Mouse (Mus musculus) CH12F3 (cell line): ENCODE measurements around the gene Gm973.

Source experiments
- in situ Hi-C: fragments of 300-500 bp; cut with MboI; formaldehyde crosslinking; loops from 2 replicates; pipeline ENCODE4 v1.14.3; 2020; ENCODE audit warnings: low sequenced_read_pairs

Gm973 gene

DNA sequence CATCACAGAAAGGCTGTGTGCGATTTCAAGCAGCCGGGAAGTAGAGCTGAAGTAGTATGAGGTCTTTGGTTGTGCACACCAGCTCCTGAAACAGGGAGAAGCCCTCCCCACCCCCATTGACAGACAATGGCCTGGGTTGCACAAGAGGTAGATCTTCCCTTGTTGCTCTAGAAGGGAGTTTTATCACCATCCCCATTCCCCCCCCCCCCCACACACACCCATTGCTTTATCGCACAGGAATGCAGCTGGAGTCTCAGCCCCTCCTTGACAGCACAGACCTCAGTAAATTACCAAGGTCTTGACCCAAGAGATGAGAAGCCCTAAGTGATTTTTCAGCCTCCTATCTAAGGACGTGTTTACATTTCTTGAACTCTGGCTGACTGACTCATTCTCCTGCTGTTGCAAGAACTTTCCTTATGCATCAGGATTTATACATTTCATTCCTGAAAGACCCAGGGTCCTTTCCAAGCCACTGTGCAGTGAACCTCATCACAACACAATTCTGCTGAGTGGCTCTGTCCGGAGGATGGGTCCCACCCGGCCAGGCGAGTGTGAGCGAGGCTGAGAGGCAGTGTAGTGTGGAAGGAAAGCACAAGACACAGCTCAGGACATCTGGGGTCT is 64.2 kb downstream of the Gm973 start:
- in situ Hi-C loops = no loop called here

- in situ Hi-C loops = no loop called here
Observed at GRCm38 (mm10) chr1:59580880-59581279, 64.8 kb downstream of the Gm973 start.

GRCm38 (mm10) chr1:59584656-59585410 is 68.8 kb downstream of the Gm973 start:
- in situ Hi-C loops = no loop called here

GRCm38 (mm10) chr1:59589271-59589670 is 73.2 kb downstream of the Gm973 start:
- in situ Hi-C loops = no loop called here

DNA sequence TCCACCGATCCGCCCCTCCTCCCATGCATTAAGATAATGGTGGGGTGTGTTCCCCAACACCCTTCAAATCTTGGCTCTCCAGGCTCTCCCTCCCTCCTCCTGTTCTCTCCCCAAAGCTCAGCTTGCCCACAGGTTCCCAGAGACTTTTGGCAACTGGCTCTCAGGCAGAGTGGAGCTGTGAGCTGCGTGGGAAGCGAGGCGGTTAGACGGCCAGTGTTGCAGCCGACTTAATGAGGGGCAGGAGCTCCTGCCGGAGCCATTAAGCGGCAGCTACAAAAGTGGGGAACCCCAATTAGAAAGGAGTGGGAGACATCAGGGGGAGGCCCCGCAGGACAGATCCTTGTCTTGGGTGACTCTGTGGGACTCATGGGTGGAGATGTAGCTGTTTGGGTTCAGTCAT is 76.3 kb downstream of the Gm973 start:
- in situ Hi-C loops = no loop called here

DNA sequence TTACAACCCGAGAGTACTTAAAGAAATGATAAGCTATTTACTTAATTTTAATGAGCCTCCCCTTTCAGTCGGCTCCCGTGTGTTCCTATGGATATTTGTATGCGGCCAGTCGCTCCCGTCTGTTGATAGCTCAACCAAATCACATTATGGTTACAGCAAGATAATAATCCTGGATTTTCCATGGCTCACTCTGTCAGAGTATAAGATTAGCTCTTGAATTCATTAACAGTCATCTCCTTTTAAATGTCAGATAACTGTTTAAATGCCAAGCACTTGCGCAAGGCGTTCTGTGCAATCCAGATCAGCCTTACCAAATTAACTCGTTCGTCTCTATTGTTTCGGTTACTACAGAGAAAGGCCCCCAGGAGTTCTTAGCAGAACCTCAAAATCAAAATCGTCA is 76.8 kb downstream of the Gm973 start:
- in situ Hi-C loops = no loop called here

DNA sequence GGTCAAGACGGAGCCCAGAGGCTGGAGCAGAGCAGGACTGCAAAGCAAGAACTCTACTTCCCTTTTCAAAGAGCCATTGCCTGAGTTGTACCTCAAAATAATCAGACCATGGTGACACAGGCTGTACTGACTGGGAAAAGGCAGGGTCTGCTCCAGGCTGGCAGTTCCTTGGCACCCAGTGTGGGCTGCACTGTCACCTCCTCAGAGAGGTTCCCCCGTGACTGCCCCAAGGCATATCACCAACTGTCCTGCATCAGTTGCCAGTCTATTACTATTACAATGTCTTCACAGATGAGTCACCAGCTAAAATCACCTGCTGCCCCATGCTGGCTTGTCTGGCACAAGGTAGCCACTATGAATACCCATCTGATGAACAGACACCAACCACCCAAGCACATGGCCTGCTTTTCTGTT is 77.6 kb downstream of the Gm973 start:
- in situ Hi-C loops = no loop called here

DNA sequence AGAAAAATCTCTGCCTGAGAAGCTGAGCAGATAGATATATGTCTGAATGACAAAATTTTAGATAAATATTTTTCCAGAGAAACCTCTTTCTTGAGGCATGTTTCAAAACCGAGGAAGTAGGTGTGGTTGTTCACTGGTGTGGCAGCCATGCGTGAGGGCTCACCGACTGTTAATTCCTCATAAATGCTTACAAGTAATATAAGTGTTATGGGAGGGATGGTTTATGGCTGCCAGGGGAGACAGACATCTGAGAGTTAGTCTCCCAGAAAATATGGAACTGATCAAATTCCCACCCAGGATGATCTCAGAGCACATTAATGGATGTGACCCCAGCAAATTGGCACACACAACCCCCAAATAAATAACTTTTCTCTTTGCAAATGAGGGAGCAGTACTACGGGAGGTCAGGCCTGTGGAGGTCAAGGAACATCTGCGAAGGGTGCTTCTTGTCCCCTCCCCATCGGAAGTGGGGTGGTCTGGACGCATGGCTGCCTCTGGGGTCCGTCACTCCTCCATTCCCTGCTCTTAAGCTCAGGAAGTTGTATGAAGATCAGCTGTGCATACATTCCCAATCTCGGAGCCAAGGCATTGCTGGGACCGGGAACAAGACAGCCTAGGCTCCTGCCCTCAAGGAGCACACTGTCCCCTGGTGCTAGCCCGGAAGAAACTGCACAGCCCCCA is 78.7 kb downstream of the Gm973 start:
- in situ Hi-C loops = no loop called here

GRCm38 (mm10) chr1:59595609-59596008 is 79.5 kb downstream of the Gm973 start:
- in situ Hi-C loops = no loop called here

GRCm38 (mm10) chr1:59602531-59603416 is 86.7 kb downstream of the Gm973 start:
- in situ Hi-C loops = no loop called here

DNA sequence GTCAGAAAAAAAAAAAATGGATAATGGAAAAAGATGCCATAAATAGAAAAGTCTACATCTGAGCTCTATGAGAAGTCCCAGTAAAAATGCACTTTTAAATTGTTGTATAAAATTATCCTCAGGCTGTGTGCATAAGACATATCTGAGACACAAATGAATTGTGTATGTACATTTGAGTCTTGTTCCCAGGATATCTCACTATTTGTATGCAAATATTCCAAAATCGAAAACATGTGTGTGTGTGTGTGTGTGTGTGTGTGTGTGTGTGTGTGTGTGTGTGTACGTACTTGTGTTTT is 87.3 kb downstream of the Gm973 start:
- in situ Hi-C loops = no loop called here

GRCm38 (mm10) chr1:59603893-59604292 is 87.8 kb downstream of the Gm973 start:
- in situ Hi-C loops = no loop called here

DNA sequence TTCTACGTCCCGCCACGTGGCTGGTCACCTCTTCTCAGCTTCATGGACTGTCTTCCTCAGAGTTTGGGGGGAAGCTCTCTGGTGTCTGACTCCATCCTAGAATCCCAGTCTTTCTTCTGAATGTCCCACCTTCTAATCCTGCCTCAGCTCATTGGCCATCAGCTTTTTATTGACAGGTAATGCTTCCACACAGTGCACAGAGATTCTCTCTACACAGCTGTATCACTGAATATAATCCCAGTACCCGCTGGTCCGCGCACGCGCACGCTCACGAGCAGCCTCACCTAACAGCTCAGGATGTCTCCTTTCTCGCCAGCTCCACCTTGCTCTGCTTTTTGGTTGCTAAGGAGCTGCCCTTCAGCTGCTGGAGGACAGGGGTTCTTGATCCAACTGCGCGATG is 90.4 kb downstream of the Gm973 start:
- in situ Hi-C loops = no loop called here

- in situ Hi-C loops = no loop called here
Observed at GRCm38 (mm10) chr1:59607071-59607470, 91.0 kb downstream of the Gm973 start.

GRCm38 (mm10) chr1:59608125-59608762 is 92.2 kb downstream of the Gm973 start:
- in situ Hi-C loops = no loop called here

- in situ Hi-C loops = no loop called here
Observed at GRCm38 (mm10) chr1:59608920-59609319, 92.9 kb downstream of the Gm973 start.

DNA sequence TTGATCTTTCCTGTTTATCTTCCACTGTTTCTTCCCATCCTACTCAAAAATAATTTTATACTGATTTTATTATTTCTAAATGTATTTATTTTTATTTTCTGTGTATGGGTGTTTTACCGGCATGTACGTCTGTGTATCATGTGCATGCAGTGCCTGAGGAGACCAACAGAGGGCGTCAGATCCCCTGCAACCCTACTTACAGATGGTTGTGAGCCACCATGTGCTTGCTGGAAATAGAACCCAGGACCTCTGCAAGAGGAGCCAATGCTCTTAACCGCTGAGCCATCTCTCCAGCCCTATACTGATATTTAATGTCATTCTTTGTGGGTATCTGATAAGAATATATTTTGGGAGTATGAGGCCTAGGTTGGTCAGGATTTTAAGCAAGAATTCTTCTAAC is 93.4 kb downstream of the Gm973 start:
- in situ Hi-C loops = no loop called here

GRCm38 (mm10) chr1:59609896-59610295 is 93.8 kb downstream of the Gm973 start:
- in situ Hi-C loops = no loop called here

GRCm38 (mm10) chr1:59610929-59611328 is 94.9 kb downstream of the Gm973 start:
- in situ Hi-C loops = no loop called here

- in situ Hi-C loops = no loop called here
Observed at GRCm38 (mm10) chr1:59613795-59614194, 97.7 kb downstream of the Gm973 start.

GRCm38 (mm10) chr1:59615021-59615420 is 99.0 kb downstream of the Gm973 start:
- in situ Hi-C loops = no loop called here
